Mouse (Mus musculus) embryonic facial prominence, embryonic 15.5 days (tissue): ENCODE results near the gene Ucp2. TPM values are rescaled to one million over a fixed set of nuclear protein-coding genes. Genes with fewer than 3 reads are reported as not detected.

Experiments used
- ATAC-seq: fragments of 200-750 bp; cut with Nextera tagmentation; 2 replicates; pipeline ENCODE4 v1.8.0; 2017; ENCODE audit warnings: low read depth, moderate TSS enrichment; ENCODE audit not compliant: insufficient number of reproducible peaks, low FRiP score, low TSS enrichment
- H3K27ac ChIP-seq: fragments of 300-500 bp; sonication (generic); replicated peaks from 2 replicates; pipeline ENCODE4 v1.5.1; 2015; ENCODE audit warnings: mild to moderate bottlenecking, inconsistent platforms
- H3K27me3 ChIP-seq: fragments of 300-500 bp; sonication (generic); 2 replicates; pipeline ENCODE4 v1.6.1; 2015; ENCODE audit warnings: inconsistent platforms
- H3K36me3 ChIP-seq: fragments of 300-500 bp; sonication (generic); 2 replicates; pipeline ENCODE4 v1.6.1; 2015; ENCODE audit warnings: mild to moderate bottlenecking, inconsistent platforms
- H3K4me1 ChIP-seq: fragments of 300-500 bp; sonication (generic); 2 replicates; pipeline ENCODE4 v1.6.1; 2015; ENCODE audit warnings: inconsistent platforms
- H3K4me2 ChIP-seq: fragments of 300-500 bp; sonication (generic); replicated peaks from 2 replicates; pipeline ENCODE4 v1.6.1; 2015; ENCODE audit warnings: mild to moderate bottlenecking, inconsistent platforms
- H3K4me3 ChIP-seq: fragments of 300-500 bp; sonication (generic); replicated peaks from 2 replicates; pipeline ENCODE4 v1.5.1; 2015; ENCODE audit warnings: mild to moderate bottlenecking, inconsistent platforms
- H3K9ac ChIP-seq: fragments of 300-500 bp; sonication (generic); 2 replicates; pipeline ENCODE4 v1.6.1; 2015; ENCODE audit warnings: inconsistent platforms
- H3K9me3 ChIP-seq: fragments of 300-500 bp; sonication (generic); replicated peaks from 2 replicates; pipeline ENCODE4 v1.6.1; 2016; ENCODE audit warnings: inconsistent platforms
- WGBS: fragments of 180-500 bp; shearing (Covaris S2); methylation state at CpG from one replicate; pipeline ENCODE4 v1.1.7; 2015; 5-methylcytosine and 5-hydroxymethylcytosine counted together
- polyA plus RNA-seq: library from polyadenylated mRNA; unstranded; fragments of >200 nt; fragmentation: Nextera tagmentation; extraction: Ambion mirVana; gene quantifications from 2 replicates; pipeline ENCODE4 v1.2.1, GENCODE M21; 2015

The Ucp2 gene
- polyA plus RNA-seq, 1 experiment from 2014 or later = 228 TPM

GRCm38 (mm10) chr7:100533503-100533902 is 40.4 kb downstream of the Ucp2 start:
- no peak overlapping the region for H3K27ac ChIP-seq

GRCm38 (mm10) chr7:100534216-100534615 is 41.1 kb downstream of the Ucp2 start:
- ATAC-seq = no peak
- Histone ChIP-seq H3K4me1 (0 out of 2 replicates have a peak, but pooled peaks cover 5% of the 10 kb centered on the region), H3K27ac (no peak overlapping the region), H3K4me2 (no peak overlapping the region), H3K9me3 (no peaks in the 10 kb centered on the region), H3K4me3 (no peak overlapping the region), H3K27me3 (no peaks in the 10 kb centered on the region), H3K9ac (no peak overlapping the region), H3K36me3 (peaks cover 4% of the 10 kb centered on the region)
- WGBS = 79% methylated on average over 3 of the region's 3 CpGs

More at GRCm38 (mm10) chr7:100533503-100533902, 40.4 kb downstream of the Ucp2 start:
- Histone ChIP-seq H3K27me3 (no peaks in the 10 kb centered on the region), H3K36me3 (no peaks in the 10 kb centered on the region), H3K9ac (no peak overlapping the region), H3K9me3 (no peaks in the 10 kb centered on the region), H3K4me3 (no peak overlapping the region), H3K4me2 (no peak overlapping the region), H3K4me1 (0 out of 2 replicates have a peak, but pooled peaks cover 5% of the 10 kb centered on the region)
- 66% methylated on average over 2 of the region's 2 CpGs for WGBS
- no peak for ATAC-seq

GRCm38 (mm10) chr7:100535831-100536230 is 42.7 kb downstream of the Ucp2 start:
- peaks cover 14% of the 10 kb centered on the region for H3K36me3 ChIP-seq
- H3K27ac ChIP-seq = no peak overlapping the region
- H3K4me3 ChIP-seq = no peak overlapping the region
- no peak overlapping the region for H3K9ac ChIP-seq
- no peaks in the 10 kb centered on the region for H3K27me3 ChIP-seq
- H3K9me3 ChIP-seq = no peaks in the 10 kb centered on the region
- H3K4me2 ChIP-seq = no peak overlapping the region
- 0 out of 2 replicates have a peak, but pooled peaks cover 5% of the 10 kb centered on the region for H3K4me1 ChIP-seq
- ATAC-seq = no peak
- 82% methylated on average over 2 of the region's 2 CpGs for WGBS

- Histone ChIP-seq H3K4me1 (0 out of 2 replicates have a peak, but pooled peaks cover 5% of the 10 kb centered on the region), H3K9ac (peak within 1 kb of the TSS; percentile 78), H3K9me3 (no peaks in the 10 kb centered on the region), H3K36me3 (peaks cover 14% of the 10 kb centered on the region), H3K27me3 (no peaks in the 10 kb centered on the region), H3K27ac (peak within 1 kb of the TSS; percentile 88), H3K4me3 (peak within 1 kb of the TSS; percentile 77), H3K4me2 (peak within 1 kb of the TSS; percentile 61)
- ATAC-seq = peak; percentile 98
- whole genome bisulfite sequencing = under 1% methylated on average over 33 of the region's 33 CpGs
Measured at GRCm38 (mm10) chr7:100536804-100537518, 43.8 kb downstream of the Ucp2 start, which contains the start of gene Coa4. TSS of gene Coa4 (plus strand) at chr7:100537071.

GRCm38 (mm10) chr7:100537519-100537902 is 44.4 kb downstream of the Ucp2 start:
- Histone ChIP-seq H3K9me3 (no peaks in the 10 kb centered on the region), H3K9ac (peak overlapping the region; percentile 78), H3K4me1 (0 out of 2 replicates have a peak, but pooled peaks cover 5% of the 10 kb centered on the region), H3K4me3 (peak overlapping the region; percentile 77), H3K36me3 (peaks cover 14% of the 10 kb centered on the region), H3K4me2 (peak overlapping the region; percentile 61), H3K27ac (no peak overlapping the region), H3K27me3 (no peaks in the 10 kb centered on the region)
- no peak for ATAC-seq
- WGBS = 28% methylated on average over 7 of the region's 7 CpGs

- Histone ChIP-seq H3K4me1 (0 out of 2 replicates have a peak, but pooled peaks cover 5% of the 10 kb centered on the region), H3K27ac (no peak overlapping the region), H3K4me2 (no peak overlapping the region), H3K27me3 (no peaks in the 10 kb centered on the region), H3K36me3 (peaks cover 14% of the 10 kb centered on the region), H3K9me3 (no peaks in the 10 kb centered on the region), H3K4me3 (no peak overlapping the region), H3K9ac (no peak overlapping the region)
- no peak for ATAC-seq
- WGBS = 90% methylated on average over 9 of the region's 9 CpGs
Measured at GRCm38 (mm10) chr7:100539516-100539915, 46.4 kb downstream of the Ucp2 start.

- Histone ChIP-seq H3K27me3 (no peaks in the 10 kb centered on the region), H3K4me3 (no peak overlapping the region), H3K27ac (no peak overlapping the region), H3K9ac (no peak overlapping the region), H3K4me1 (no peaks in the 10 kb centered on the region), H3K36me3 (peaks cover 24% of the 10 kb centered on the region), H3K4me2 (no peak overlapping the region), H3K9me3 (no peaks in the 10 kb centered on the region)
- no peak for ATAC-seq
- 69% methylated on average over 1 of the region's 1 CpGs for WGBS
Measured at GRCm38 (mm10) chr7:100544437-100544836, 51.3 kb downstream of the Ucp2 start.

- no peak for ATAC-seq
- H3K27ac ChIP-seq = no peak overlapping the region
- no peak overlapping the region for H3K4me3 ChIP-seq
- H3K27me3 ChIP-seq = no peaks in the 10 kb centered on the region
- no peak overlapping the region for H3K9ac ChIP-seq
- peaks cover 16% of the 10 kb centered on the region for H3K36me3 ChIP-seq
- H3K4me2 ChIP-seq = no peak overlapping the region
- H3K4me1 ChIP-seq = no peaks in the 10 kb centered on the region
- 84% methylated on average over 4 of the region's 4 CpGs for WGBS
- H3K9me3 ChIP-seq = no peaks in the 10 kb centered on the region
Measured at GRCm38 (mm10) chr7:100547631-100548030, 54.5 kb downstream of the Ucp2 start.

GRCm38 (mm10) chr7:100549796-100550195 is 56.7 kb downstream of the Ucp2 start:
- Histone ChIP-seq H3K27me3 (no peaks in the 10 kb centered on the region), H3K9ac (no peak overlapping the region), H3K9me3 (no peaks in the 10 kb centered on the region), H3K4me1 (0 out of 2 replicates have a peak, but pooled peaks cover 2% of the 10 kb centered on the region), H3K36me3 (peaks cover 16% of the 10 kb centered on the region), H3K4me2 (no peak overlapping the region), H3K4me3 (no peak overlapping the region), H3K27ac (no peak overlapping the region)
- WGBS = 89% methylated on average over 3 of the region's 3 CpGs
- ATAC-seq = no peak

- Histone ChIP-seq H3K9ac (no peak overlapping the region), H3K4me1 (peaks cover 9% of the 10 kb centered on the region; the same call in 1 of the 2 replicates), H3K4me2 (no peak overlapping the region), H3K36me3 (peaks cover 16% of the 10 kb centered on the region), H3K9me3 (no peaks in the 10 kb centered on the region), H3K27me3 (no peaks in the 10 kb centered on the region), H3K27ac (no peak overlapping the region), H3K4me3 (no peak overlapping the region)
- WGBS = 50% methylated on average over 5 of the region's 5 CpGs
- no peak for ATAC-seq
Measured at GRCm38 (mm10) chr7:100550338-100551007, 57.3 kb downstream of the Ucp2 start.
